Mouse (Mus musculus) liver, embryonic 14.5 days (tissue): ENCODE measurements around the gene Fancd2.

ENCODE experiments used
- CTCF ChIP-seq: IDR thresholded peaks from 2 replicates; pipeline ENCODE4 v1.5.1; 2016; ENCODE audit warnings: antibody characterized with exemption, low read depth, control low read depth
- EP300 ChIP-seq: IDR thresholded peaks from 2 replicates; pipeline ENCODE4 v1.6.1; 2016; ENCODE audit warnings: antibody characterized with exemption, low read depth

GRCm38 (mm10) chr6:113559736-113560135, 28.3 kb downstream of the Fancd2 start:
- TF ChIP-seq CTCF: no peak
- no peak for TF ChIP-seq EP300
